Mouse (Mus musculus) c-Kit-positive CD71-negative TER-119-negative erythroid progenitor cells, embryonic 14.5 days (primary cell): Measurements from ENCODE around the gene Tmie.

Experiments used
- DNase-seq: peaks from one replicate; pipeline ENCODE4 v3.0.0-alpha.2; 2013; ENCODE audit warnings: low read depth

The Tmie gene

GRCm38 (mm10) chr9:110879998-110880561 is at the start of gene Tmie:
Gene Tmie (minus strand): TSS chr9:110880113.
- no peak for DNase-seq

GRCm38 (mm10) chr9:110922759-110923158 is 42.8 kb upstream of the Tmie start:
- DNase-seq: peak; percentile 48

- DNase-seq: no peak
Observed at GRCm38 (mm10) chr9:110920665-110921419, 40.9 kb upstream of the Tmie start.

- no peak for DNase-seq
Observed at GRCm38 (mm10) chr9:110916786-110917185, 36.9 kb upstream of the Tmie start, which contains the start of gene Fam240a. Gene Fam240a (minus strand): TSS chr9:110916861.

- no peak for DNase-seq
Observed at GRCm38 (mm10) chr9:110915466-110915865, 35.6 kb upstream of the Tmie start.

- no peak for DNase-seq
Observed at GRCm38 (mm10) chr9:110914631-110915236, 34.8 kb upstream of the Tmie start.

- DNase-seq: no peak
Observed at GRCm38 (mm10) chr9:110909371-110909967, 29.6 kb upstream of the Tmie start.

GRCm38 (mm10) chr9:110908631-110909016 is 28.7 kb upstream of the Tmie start:
- DNase-seq: no peak

GRCm38 (mm10) chr9:110907838-110908630 is 28.1 kb upstream of the Tmie start:
- DNase-seq: no peak

GRCm38 (mm10) chr9:110907201-110907837 is 27.4 kb upstream of the Tmie start:
- DNase-seq: no peak

GRCm38 (mm10) chr9:110902271-110902670 is 22.4 kb upstream of the Tmie start:
- DNase-seq: no peak

- DNase-seq: no peak
Observed at GRCm38 (mm10) chr9:110901204-110901603, 21.3 kb upstream of the Tmie start.

GRCm38 (mm10) chr9:110899451-110900008 is 19.6 kb upstream of the Tmie start:
- DNase-seq: no peak

- DNase-seq: no peak
Observed at GRCm38 (mm10) chr9:110896595-110896994, 16.7 kb upstream of the Tmie start.

- DNase-seq: no peak
Observed at GRCm38 (mm10) chr9:110895994-110896393, 16.1 kb upstream of the Tmie start.

GRCm38 (mm10) chr9:110895507-110895906 is 15.6 kb upstream of the Tmie start:
- DNase-seq: no peak

- DNase-seq: no peak
Observed at GRCm38 (mm10) chr9:110893429-110893828, 13.5 kb upstream of the Tmie start.

GRCm38 (mm10) chr9:110892552-110892951 is 12.6 kb upstream of the Tmie start:
- DNase-seq: no peak

GRCm38 (mm10) chr9:110891077-110891828 is 11.3 kb upstream of the Tmie start:
- DNase-seq: no peak

GRCm38 (mm10) chr9:110890026-110890783 is 10.3 kb upstream of the Tmie start:
- DNase-seq: no peak
